Mouse (Mus musculus) heart, postnatal 0 days (tissue): ENCODE results near the gene Dppa2. TPM values are rescaled to one million over a fixed set of nuclear protein-coding genes. Genes with fewer than 3 reads are reported as not detected.
"Not testable (repeated sequence)": the region's sequence is repeated elsewhere in the genome, so short reads cannot be mapped to it uniquely, and the experiment has no call there.

Experiments
- ATAC-seq: fragments of 200-750 bp; cut with Nextera tagmentation; 2 replicates; pipeline ENCODE4 v1.8.0; 2017; ENCODE audit warnings: low read depth, moderate number of reproducible peaks, moderate library complexity; ENCODE audit not compliant: insufficient read depth
- DNase-seq: peaks from one replicate; pipeline ENCODE4 v3.0.0-alpha.2; 2016; ENCODE audit warnings: low spot score
- H3K27ac ChIP-seq: fragments of 300-500 bp; sonication (generic); 2 replicates; pipeline ENCODE4 v1.5.1; 2014; ENCODE audit warnings: low read depth, mild to moderate bottlenecking
- H3K27me3 ChIP-seq: fragments of 300-500 bp; sonication (generic); 2 replicates; pipeline ENCODE4 v1.6.1; 2014; ENCODE audit warnings: low read length, mixed read lengths; ENCODE audit not compliant: control insufficient read depth, insufficient read depth
- H3K36me3 ChIP-seq: fragments of 300-500 bp; sonication (generic); replicated peaks from 2 replicates; pipeline ENCODE4 v1.6.1; 2014; ENCODE audit warnings: low read length, mixed read lengths; ENCODE audit not compliant: control insufficient read depth, insufficient read depth
- H3K4me1 ChIP-seq: fragments of 300-500 bp; sonication (generic); 2 replicates; pipeline ENCODE4 v1.6.1; 2014; ENCODE audit warnings: antibody characterized with exemption; ENCODE audit not compliant: control insufficient read depth, insufficient read depth
- H3K4me2 ChIP-seq: fragments of 300-500 bp; sonication (generic); 2 replicates; pipeline ENCODE4 v1.6.1; 2014; ENCODE audit warnings: low read depth, mild to moderate bottlenecking, low read length, moderate library complexity
- H3K4me3 ChIP-seq: fragments of 300-500 bp; sonication (generic); 2 replicates; pipeline ENCODE4 v1.5.1; 2014; ENCODE audit warnings: low read depth, low read length
- H3K9ac ChIP-seq: fragments of 300-500 bp; sonication (generic); replicated peaks from 2 replicates; pipeline ENCODE4 v1.6.1; 2014; ENCODE audit warnings: low read depth, low read length, mixed read lengths
- H3K9me3 ChIP-seq: fragments of 300-500 bp; sonication (generic); replicated peaks from 2 replicates; pipeline ENCODE4 v1.6.1; 2016; ENCODE audit warnings: low read length; ENCODE audit not compliant: control insufficient read depth
- CTCF ChIP-seq: IDR thresholded peaks from 2 replicates; pipeline ENCODE4 v1.5.1; 2016; ENCODE audit warnings: antibody characterized with exemption, control low read depth, low read depth
- EP300 ChIP-seq: IDR thresholded peaks from 2 replicates; pipeline ENCODE4 v1.6.1; 2016; ENCODE audit warnings: antibody characterized with exemption, low read depth
- WGBS: fragments of 180-500 bp; shearing (Covaris S2); extraction: QIAGEN DNeasy Blood & Tissue Kit; methylation state at CpG from one replicate; pipeline ENCODE4 v1.1.7; 2014; 5-methylcytosine and 5-hydroxymethylcytosine counted together
- polyA plus RNA-seq: library from polyadenylated mRNA; unstranded; fragments of >200 nt; fragmentation: Nextera tagmentation; extraction: Ambion mirVana; gene quantifications from 2 replicates; pipeline ENCODE4 v1.2.1, GENCODE M21; 2015
- total RNA-seq: library from RNA; depleted of rRNA; stranded (reverse); fragments of >200 nt; gene quantifications from 2 replicates; pipeline ENCODE4 v1.2.3, GENCODE M21; 2014; ENCODE audit warnings: low replicate concordance

Gene Dppa2
- total and polyA plus RNA-seq, 2 experiments from 2014 or later = not detected

DNA sequence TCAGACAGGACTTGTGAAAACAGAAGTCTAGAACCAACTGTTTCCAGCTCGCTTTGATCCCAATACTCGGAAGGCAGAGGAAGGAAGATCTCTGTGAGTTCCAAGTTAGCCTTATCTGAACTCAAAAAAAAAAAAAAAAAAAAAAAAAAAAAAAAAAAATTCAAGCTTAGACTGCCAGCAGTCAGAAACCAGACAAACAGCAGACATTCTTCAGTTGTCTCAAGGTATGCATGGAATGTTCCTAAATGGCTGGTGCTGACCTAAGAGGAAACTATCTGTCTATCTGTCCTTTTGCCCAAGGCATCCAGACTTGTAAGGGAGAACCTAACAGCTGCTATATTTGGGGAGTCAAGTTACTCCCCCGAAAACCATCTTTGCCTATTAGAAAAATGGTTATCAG, 275 bp downstream of the Dppa2 start:
- WGBS = 45% methylated on average over 3 of the region's 3 CpGs
- no peaks in the 10 kb centered on the region for H3K9me3 ChIP-seq
- no peaks in the 10 kb centered on the region for H3K27me3 ChIP-seq
- ATAC-seq (no peak), DNase-seq (no peak)
- no peak overlapping the region for H3K9ac ChIP-seq
- no peak overlapping the region for H3K27ac ChIP-seq
- no peak overlapping the region for H3K4me3 ChIP-seq
- TF ChIP-seq CTCF (no peak), EP300 (no peak)
- H3K4me1 ChIP-seq = no peaks in the 10 kb centered on the region
- H3K36me3 ChIP-seq = no peaks in the 10 kb centered on the region
- no peak overlapping the region for H3K4me2 ChIP-seq

DNA sequence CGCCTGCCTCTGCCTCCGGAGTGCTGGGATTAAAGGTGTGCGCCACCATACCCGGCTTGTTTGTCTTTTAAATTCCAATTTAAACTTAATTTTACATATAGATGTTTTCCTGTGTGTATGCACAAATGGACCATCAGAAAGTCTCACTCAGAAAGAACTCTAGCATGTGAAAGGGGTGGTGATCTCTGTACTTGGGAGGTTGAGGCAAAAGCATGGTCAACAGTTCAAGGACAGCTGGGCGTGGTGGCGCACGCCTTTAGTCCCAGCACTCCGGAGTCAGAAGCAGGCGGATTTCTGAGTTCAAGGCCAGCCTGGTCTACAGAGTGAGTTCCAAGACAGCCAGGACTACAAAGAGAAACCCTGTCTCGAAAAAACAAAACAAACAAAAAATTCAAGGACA, 5.2 kb downstream of the Dppa2 start:
- not testable (repeated sequence) for H3K36me3 ChIP-seq, H3K27me3 ChIP-seq, H3K9ac ChIP-seq, H3K9me3 ChIP-seq, DNase-seq, H3K27ac ChIP-seq, H3K4me3 ChIP-seq, H3K4me2 ChIP-seq, ATAC-seq, H3K4me1 ChIP-seq
- 82% methylated on average over 10 of the region's 10 CpGs for WGBS

DNA sequence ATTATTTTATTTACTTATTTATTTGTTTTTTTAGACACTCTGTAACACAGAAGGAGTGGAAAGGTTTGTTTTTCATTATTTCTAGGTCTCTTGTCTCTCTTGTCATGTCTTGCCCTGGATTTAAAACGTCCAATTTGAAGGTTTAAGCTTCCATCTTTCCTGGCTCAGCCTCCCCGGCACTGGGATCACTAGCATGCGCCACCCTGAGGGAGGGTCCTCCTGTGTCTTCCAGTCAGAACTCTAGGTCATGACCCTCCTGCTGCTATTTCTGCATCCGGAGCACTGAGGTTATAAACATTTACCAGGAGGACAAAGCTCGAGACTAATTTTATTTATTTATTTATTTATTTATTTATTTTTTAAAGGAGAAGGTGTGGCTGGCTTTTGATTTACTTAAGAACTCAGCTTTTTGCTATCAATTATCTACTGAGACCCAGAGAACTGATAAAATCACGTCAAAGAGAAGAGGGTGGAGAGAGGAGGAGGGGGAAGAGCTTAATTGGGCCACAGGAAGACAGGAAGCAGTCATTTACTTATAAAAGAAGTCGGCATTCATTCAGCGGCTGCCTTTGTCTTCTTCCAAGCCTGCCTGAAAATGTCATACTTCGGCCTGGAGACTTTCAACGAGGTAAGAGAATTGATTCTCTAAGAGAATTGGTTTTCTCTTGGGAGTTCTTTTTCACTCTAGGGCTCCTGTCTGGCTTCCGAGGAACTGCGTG, 6.4 kb downstream of the Dppa2 start:
- H3K36me3 ChIP-seq = no peaks in the 10 kb centered on the region
- ATAC-seq (no peak), DNase-seq (no peak)
- no peaks in the 10 kb centered on the region for H3K9me3 ChIP-seq
- no peaks in the 10 kb centered on the region for H3K27me3 ChIP-seq
- no peak overlapping the region for H3K27ac ChIP-seq
- H3K4me1 ChIP-seq = no peaks in the 10 kb centered on the region
- H3K9ac ChIP-seq = no peak overlapping the region
- TF ChIP-seq CTCF = no peak
- TF ChIP-seq EP300 = no peak
- H3K4me3 ChIP-seq = no peak overlapping the region
- WGBS = 74% methylated on average over 12 of the region's 12 CpGs
- no peak overlapping the region for H3K4me2 ChIP-seq

DNA sequence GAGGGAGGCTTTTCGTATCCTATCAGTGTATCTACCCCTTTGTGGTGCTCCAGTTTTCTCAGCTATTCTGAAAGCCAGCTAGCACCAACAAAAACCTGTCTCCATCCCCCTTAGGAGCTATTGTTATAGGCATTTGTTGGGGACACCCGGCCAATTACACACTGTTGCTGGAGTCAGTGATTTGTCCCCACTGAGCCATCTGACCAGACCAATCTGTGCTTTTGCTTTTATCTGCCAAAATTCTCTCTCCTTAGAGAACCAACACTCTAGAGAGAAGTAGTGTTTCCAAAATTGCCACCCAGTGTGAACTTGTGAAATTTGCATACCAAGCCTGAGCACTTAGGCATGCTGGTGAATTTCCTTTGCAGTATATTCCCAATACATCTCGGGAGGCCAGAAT, 11.6 kb downstream of the Dppa2 start:
- Histone ChIP-seq H3K27ac (no peak overlapping the region), H3K36me3 (no peaks in the 10 kb centered on the region), H3K4me1 (no peaks in the 10 kb centered on the region), H3K27me3 (no peaks in the 10 kb centered on the region), H3K9ac (no peak overlapping the region), H3K9me3 (no peaks in the 10 kb centered on the region), H3K4me3 (no peak overlapping the region), H3K4me2 (no peak overlapping the region)
- no peak for TF ChIP-seq EP300
- TF ChIP-seq CTCF = no peak
- ATAC-seq (no peak), DNase-seq (no peak)
- WGBS = 75% methylated on average over 3 of the region's 3 CpGs

DNA sequence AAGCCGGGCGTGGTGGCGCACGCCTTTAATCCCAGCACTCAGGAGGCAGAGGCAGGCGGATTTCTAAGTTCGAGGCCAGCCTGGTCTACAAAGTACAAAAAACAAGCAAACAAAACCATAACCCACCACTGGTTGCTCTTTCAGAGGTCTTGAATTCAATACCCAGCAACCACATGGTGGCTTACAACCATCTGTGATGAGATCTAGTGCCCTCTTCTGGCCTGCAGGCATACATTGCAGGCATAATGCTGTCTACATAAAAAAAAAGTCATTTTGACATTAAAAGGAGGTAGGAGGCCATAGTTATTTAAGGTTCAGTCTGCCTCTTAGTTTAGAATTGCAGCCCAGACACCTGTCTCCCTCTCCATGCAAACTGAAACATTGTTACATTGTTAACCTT, 17.1 kb downstream of the Dppa2 start:
- 96% methylated on average over 6 of the region's 6 CpGs for WGBS
- no peaks in the 10 kb centered on the region for H3K9me3 ChIP-seq
- no peak overlapping the region for H3K4me2 ChIP-seq
- no peak for TF ChIP-seq EP300
- TF ChIP-seq CTCF = no peak; the same call in 1 of the 2 replicates
- ATAC-seq (no peak), DNase-seq (no peak)
- H3K27me3 ChIP-seq = no peaks in the 10 kb centered on the region
- no peaks in the 10 kb centered on the region for H3K4me1 ChIP-seq
- no peak overlapping the region for H3K9ac ChIP-seq
- no peak overlapping the region for H3K27ac ChIP-seq
- H3K36me3 ChIP-seq = no peaks in the 10 kb centered on the region
- no peak overlapping the region for H3K4me3 ChIP-seq

DNA sequence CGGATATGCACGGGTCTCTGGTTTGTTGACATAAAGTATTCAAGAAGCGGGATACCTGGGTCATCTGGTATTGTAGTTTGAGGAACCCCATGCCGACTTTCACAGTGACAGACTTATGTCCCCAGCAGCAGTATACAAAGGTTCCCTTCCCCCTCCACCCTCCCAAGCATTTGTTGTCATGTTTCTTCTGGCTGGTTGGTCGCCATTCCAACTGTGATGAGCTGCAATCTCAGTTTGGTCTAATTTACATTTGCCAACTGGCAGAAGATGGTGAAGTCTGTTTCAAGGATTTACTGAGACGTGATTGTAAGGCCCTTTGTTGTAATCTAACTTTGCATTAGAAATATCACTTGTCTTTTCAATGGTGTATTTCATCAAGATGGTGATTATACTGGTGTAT, 19.4 kb downstream of the Dppa2 start:
- ATAC-seq (no peak), DNase-seq (no peak)
- no peak overlapping the region for H3K27ac ChIP-seq
- H3K27me3 ChIP-seq = no peaks in the 10 kb centered on the region
- H3K4me3 ChIP-seq = no peak overlapping the region
- 67% methylated on average over 6 of the region's 6 CpGs for WGBS
- H3K4me2 ChIP-seq = no peak overlapping the region
- no peaks in the 10 kb centered on the region for H3K9me3 ChIP-seq
- H3K9ac ChIP-seq = no peak overlapping the region
- TF ChIP-seq CTCF = no peak
- TF ChIP-seq EP300 = no peak
- H3K4me1 ChIP-seq = no peaks in the 10 kb centered on the region
- H3K36me3 ChIP-seq = no peaks in the 10 kb centered on the region
